Comparison of ENCODE assay signal across 13 mouse cellular contexts in genomic region chr10:94122595-94122994, GRCm38 (mm10). TPM values are rescaled to one million over a fixed set of nuclear protein-coding genes. Genes with fewer than 3 reads are reported as not detected.
A peak's percentile ranks its signal among the peaks of the same experiment; 100 is the strongest.
DNase-seq lines count a peak whose midpoint lies in the region; ATAC-seq lines count a peak whose summit lies in the region.
"Had no signal": no experiment of that assay in that cellular context is flagged by ENCODE, and none has a peak within 500 bp of the region (broad histone marks: within the 10 kb centered on the region; RNA-seq: fewer than 3 reads in every experiment).

No protein-coding gene starts in this region.

- peaks cover 43% of the 10 kb centered on the region for H3K36me3 ChIP-seq in heart, embryonic 12.5 days
- no peaks in the 10 kb centered on the region for H3K36me3 ChIP-seq in forebrain, embryonic 14.5 days (ENCODE audit: control insufficient read depth, insufficient read depth, low read length)

- no peak overlapping the region for H3K27ac ChIP-seq in heart, embryonic 12.5 days (ENCODE audit: poor library complexity, severe bottlenecking)
- no peak overlapping the region for H3K27ac ChIP-seq in forebrain, embryonic 14.5 days (ENCODE audit: low read depth, low read length)
- H3K27ac ChIP-seq: kidney, postnatal 0 days had no signal

- no peak overlapping the region for H3K4me3 ChIP-seq in heart, embryonic 12.5 days
- H3K4me3 ChIP-seq in forebrain, embryonic 14.5 days (ENCODE audit: low read depth, low read length): no peak overlapping the region

- H3K4me1 ChIP-seq in heart, embryonic 12.5 days (replicated peaks): peaks cover 4% of the 10 kb centered on the region; the same call in 1 of the 2 replicates
- no peaks in the 10 kb centered on the region for H3K4me1 ChIP-seq in forebrain, embryonic 14.5 days (ENCODE audit: control insufficient read depth, insufficient read depth, low read length)

- no peaks in the 10 kb centered on the region for H3K27me3 ChIP-seq in heart, embryonic 12.5 days (replicated peaks)
- no peaks in the 10 kb centered on the region for H3K27me3 ChIP-seq in forebrain, embryonic 14.5 days (replicated peaks; ENCODE audit: control insufficient read depth, insufficient read depth, low read length)

- no peak overlapping the region for H3K4me2 ChIP-seq in heart, embryonic 12.5 days
- H3K4me2 ChIP-seq in forebrain, embryonic 14.5 days (ENCODE audit: low read length): no peak overlapping the region
- H3K4me2 ChIP-seq: lung, embryonic 14.5 days; midbrain, embryonic 11.5 days had no signal

- ATAC-seq in heart, embryonic 12.5 days (ENCODE audit: insufficient number of reproducible peaks, low FRiP score): no peak
- peak; percentile 86 for ATAC-seq in granulocyte monocyte progenitor cell, adult 5-6 weeks (replicated peaks; ENCODE audit: poor library complexity, severe bottlenecking)
- peak; percentile 93 for ATAC-seq in megakaryocyte progenitor cell, adult 5-6 weeks (replicated peaks; ENCODE audit: poor library complexity)
- no peak for ATAC-seq in forebrain, embryonic 14.5 days

- DNase-seq in heart, adult 11 months: peak; percentile 94
- DNase-seq in A20 (ENCODE audit: low read depth, low spot score): peak; percentile 79
- DNase-seq in forebrain, embryonic 14.5 days (ENCODE audit: low spot score): no peak
- DNase-seq in gastrocnemius, postnatal 10 days: no peak
- DNase-seq in T-cell, adult 2 months (ENCODE audit: low spot score): no peak
- DNase-seq: embryo, embryonic 11 days; lung, embryonic 14.5 days had no signal

- H3K9ac ChIP-seq in heart, embryonic 12.5 days: no peak overlapping the region
- no peak overlapping the region for H3K9ac ChIP-seq in forebrain, embryonic 14.5 days (ENCODE audit: low read length)
- H3K9ac ChIP-seq: lung, embryonic 14.5 days had no signal

- 77% methylated on average over 7 of the region's 7 CpGs for WGBS in heart, embryonic 12.5 days
- WGBS in forebrain, embryonic 14.5 days: 95% methylated on average over 7 of the region's 7 CpGs

- no peaks in the 10 kb centered on the region for H3K9me3 ChIP-seq in heart, embryonic 12.5 days (replicated peaks)
- no peaks in the 10 kb centered on the region for H3K9me3 ChIP-seq in forebrain, embryonic 14.5 days (replicated peaks; ENCODE audit: control insufficient read depth, low read length)
- H3K9me3 ChIP-seq: G1E had no signal

RNA-seq across cellular contexts. Expression of gene Nr2c1, which starts 25.2 kb away (rescaled TPM):
- 7.1 and 8.7 TPM in 2 replicates for polyA plus RNA-seq in heart, embryonic 12.5 days (2016; fragmentation: Nextera tagmentation; extraction: Ambion mirVana)
- total RNA-seq in granulocyte monocyte progenitor cell, adult 5-6 weeks (2014; fragmentation: Nextera tagmentation): 5.5 and 10.2 TPM in 2 replicates
- 5.2 and 8.0 TPM in 2 replicates for total RNA-seq in granulocyte monocyte progenitor cell, adult 5-6 weeks (2017)
- total RNA-seq in megakaryocyte progenitor cell, adult 5-6 weeks (2015): 10.9 and 11.2 TPM in 2 replicates
- 5.0 and 6.2 TPM in 2 replicates for total RNA-seq in megakaryocyte progenitor cell, adult 5-6 weeks (2017)
- polyA plus RNA-seq in forebrain, embryonic 14.5 days (2014; fragmentation: Nextera tagmentation; extraction: Ambion mirVana): 7.6 and 8.0 TPM in 2 replicates
- total RNA-seq in gastrocnemius, postnatal 10 days (2021): 1 to 10 TPM; 6.9 to 8.4 TPM

Comparison
In these comparisons a context has a peak if more than half of its experiments do, and no peak if none do; other contexts are left out.
1. DNase-seq: peak in heart, adult 11 months (single experiment) and A20 (single experiment); none in forebrain, embryonic 14.5 days (single experiment), gastrocnemius, postnatal 10 days (single experiment) and T-cell, adult 2 months (single experiment).
2. ATAC-seq: peak in granulocyte monocyte progenitor cell, adult 5-6 weeks (single experiment) and megakaryocyte progenitor cell, adult 5-6 weeks (single experiment); none in heart, embryonic 12.5 days (single experiment) and forebrain, embryonic 14.5 days (single experiment).